Mouse (Mus musculus) spleen, adult 2 months (tissue): ENCODE measurements around the gene Tgfbr3. TPM values are rescaled to one million over a fixed set of nuclear protein-coding genes. Genes with fewer than 3 reads are reported as not detected.
A peak's percentile ranks its signal among the peaks of the same experiment; 100 is the strongest.

Source experiments
- DNase-seq, 2 experiments: peaks; one replicate each; pipeline versions ENCODE4 v3.0.0 to v3.0.0-alpha.2; 2012 to 2021; ENCODE audit warnings: low spot score in 2 of 2, low read depth in 1 of 2
- H3K27ac ChIP-seq: fragments of 200-500 bp; 2 replicates; pipeline ENCODE4 v1.5.1; 2012; ENCODE audit warnings: low read length, inconsistent platforms; ENCODE audit not compliant: insufficient read depth
- H3K27me3 ChIP-seq: fragments of 200-500 bp; 2 replicates; pipeline ENCODE4 v1.6.1; 2012; ENCODE audit warnings: mild to moderate bottlenecking, moderate library complexity, low read length, inconsistent platforms; ENCODE audit not compliant: control insufficient read depth, insufficient read depth
- H3K36me3 ChIP-seq: fragments of 200-500 bp; 2 replicates; pipeline ENCODE4 v1.6.1; 2012; ENCODE audit warnings: mild to moderate bottlenecking, low read length, inconsistent platforms; ENCODE audit not compliant: control insufficient read depth, insufficient read depth
- H3K4me1 ChIP-seq: fragments of 200-500 bp; 2 replicates; pipeline ENCODE4 v1.6.1; 2011; ENCODE audit warnings: inconsistent platforms; ENCODE audit not compliant: control insufficient read depth, insufficient read depth, insufficient read length
- H3K4me3 ChIP-seq: fragments of 200-500 bp; 2 replicates; pipeline ENCODE4 v1.5.1; 2011; ENCODE audit warnings: mild to moderate bottlenecking, inconsistent platforms; ENCODE audit not compliant: insufficient read depth, insufficient read length; ENCODE audit errors: extremely low read depth
- CTCF ChIP-seq: fragments of 200-500 bp; IDR thresholded peaks from 2 replicates; pipeline ENCODE4 v1.5.1; 2011; ENCODE audit warnings: mild to moderate bottlenecking, inconsistent platforms; ENCODE audit not compliant: insufficient read depth, insufficient read length, insufficient replicate concordance; ENCODE audit errors: extremely low read depth
- POLR2A ChIP-seq: fragments of 200-500 bp; IDR thresholded peaks from 2 replicates; pipeline ENCODE4 v1.6.1; 2011; ENCODE audit warnings: low read depth, low read length, inconsistent platforms
- WGBS: fragments of 180-500 bp; shearing (Covaris S2); methylation state at CpG from one replicate; pipeline ENCODE4 v1.1.7; 2018; 5-methylcytosine and 5-hydroxymethylcytosine counted together
- polyA plus RNA-seq: library from polyadenylated mRNA; depleted of rRNA; stranded (reverse); fragments of >200 nt; gene quantifications from 2 replicates; pipeline ENCODE4 v1.2.3, GENCODE M21; 2012

Gene Tgfbr3
- polyA plus RNA-seq, 1 experiment, result 20.5 TPM

- Histone ChIP-seq H3K4me3 (no peak overlapping the region), H3K27ac (0 out of 2 replicates have a peak overlapping the region, but pooled peaks have one; percentile 39), H3K4me1 (no peaks in the 10 kb centered on the region; the same call in 1 of the 2 replicates), H3K36me3 (no peaks in the 10 kb centered on the region), H3K27me3 (no peaks in the 10 kb centered on the region)
- 73% methylated on average over 8 of the region's 8 CpGs for WGBS
- TF ChIP-seq CTCF (no peak), POLR2A (no peak)
- DNase-seq, result no peak
These were observed 121.5 kb downstream of the Tgfbr3 start for GRCm38 (mm10) chr5:107167872-107168300.

- no peak overlapping the region for H3K4me3 ChIP-seq
- H3K27ac ChIP-seq, result peak overlapping the region; percentile 14; the same call in 1 of the 2 replicates
- no peak for DNase-seq
- TF ChIP-seq POLR2A, result no peak
- TF ChIP-seq CTCF, result no peak
- H3K4me1 ChIP-seq, result no peaks in the 10 kb centered on the region; the same call in 1 of the 2 replicates
- no peaks in the 10 kb centered on the region for H3K36me3 ChIP-seq
- WGBS, result 88% methylated on average over 12 of the region's 12 CpGs
- H3K27me3 ChIP-seq, result no peaks in the 10 kb centered on the region
These were observed 122.1 kb downstream of the Tgfbr3 start for GRCm38 (mm10) chr5:107167373-107167772.

GRCm38 (mm10) chr5:107166659-107167370 lies 122.6 kb downstream of the Tgfbr3 start:
- TF ChIP-seq CTCF (no peak), POLR2A (no peak)
- no peak for DNase-seq
- H3K27ac ChIP-seq, result peak overlapping the region; percentile 14; the same call in 1 of the 2 replicates
- H3K4me1 ChIP-seq, result no peaks in the 10 kb centered on the region; the same call in 1 of the 2 replicates
- no peaks in the 10 kb centered on the region for H3K27me3 ChIP-seq
- H3K4me3 ChIP-seq, result no peak overlapping the region
- WGBS, result 79% methylated on average over 11 of the region's 11 CpGs
- no peaks in the 10 kb centered on the region for H3K36me3 ChIP-seq

GRCm38 (mm10) chr5:107165734-107166133 lies 123.7 kb downstream of the Tgfbr3 start:
- 67% methylated on average over 7 of the region's 7 CpGs for WGBS
- Histone ChIP-seq H3K27me3 (no peaks in the 10 kb centered on the region), H3K4me3 (no peak overlapping the region), H3K4me1 (no peaks in the 10 kb centered on the region; the same call in 1 of the 2 replicates), H3K36me3 (no peaks in the 10 kb centered on the region), H3K27ac (no peak overlapping the region)
- DNase-seq, result no peak
- no peak for TF ChIP-seq CTCF
- no peak for TF ChIP-seq POLR2A

GRCm38 (mm10) chr5:107165271-107165670 lies 124.2 kb downstream of the Tgfbr3 start:
- no peak overlapping the region for H3K4me3 ChIP-seq
- no peaks in the 10 kb centered on the region for H3K36me3 ChIP-seq
- TF ChIP-seq POLR2A (no peak), CTCF (no peak)
- 0 out of 2 replicates have a peak overlapping the region, but pooled peaks have one; percentile 31 for H3K27ac ChIP-seq
- DNase-seq, result no peak
- H3K27me3 ChIP-seq, result no peaks in the 10 kb centered on the region
- H3K4me1 ChIP-seq, result no peaks in the 10 kb centered on the region; the same call in 1 of the 2 replicates
- WGBS, result 59% methylated on average over 5 of the region's 5 CpGs

GRCm38 (mm10) chr5:107164856-107165255 lies 124.6 kb downstream of the Tgfbr3 start:
- H3K27ac ChIP-seq, result no peak overlapping the region; the same call in 1 of the 2 replicates
- TF ChIP-seq POLR2A (no peak), CTCF (no peak)
- H3K4me1 ChIP-seq, result no peaks in the 10 kb centered on the region; the same call in 1 of the 2 replicates
- H3K4me3 ChIP-seq, result no peak overlapping the region
- H3K36me3 ChIP-seq, result no peaks in the 10 kb centered on the region
- DNase-seq, result no peak
- no peaks in the 10 kb centered on the region for H3K27me3 ChIP-seq
- WGBS, result 88% methylated on average over 4 of the region's 4 CpGs

- no peaks in the 10 kb centered on the region; the same call in 1 of the 2 replicates for H3K4me1 ChIP-seq
- H3K27me3 ChIP-seq, result no peaks in the 10 kb centered on the region
- WGBS, result 72% methylated on average over 4 of the region's 4 CpGs
- no peaks in the 10 kb centered on the region for H3K36me3 ChIP-seq
- TF ChIP-seq CTCF (no peak), POLR2A (no peak)
- DNase-seq, result no peak
- no peak overlapping the region for H3K4me3 ChIP-seq
- no peak overlapping the region; the same call in 1 of the 2 replicates for H3K27ac ChIP-seq
These were observed 125.3 kb downstream of the Tgfbr3 start for GRCm38 (mm10) chr5:107164146-107164545.
